Mouse (Mus musculus): Measurements from ENCODE around the gene Pus1.
A peak's percentile ranks its signal among the peaks of the same experiment; 100 is the strongest.
"Not testable (repeated sequence)": the region's sequence is repeated elsewhere in the genome, so short reads cannot be mapped to it uniquely, and the experiment has no call there.

Gene Pus1

GRCm38 (mm10) chr5:110781529-110782238 lies 1.2 kb upstream of the Pus1 start:
- DNase-seq (ENCODE audit: low read depth in 2 of 2, low spot score in 2 of 2), result no peak

DNA sequence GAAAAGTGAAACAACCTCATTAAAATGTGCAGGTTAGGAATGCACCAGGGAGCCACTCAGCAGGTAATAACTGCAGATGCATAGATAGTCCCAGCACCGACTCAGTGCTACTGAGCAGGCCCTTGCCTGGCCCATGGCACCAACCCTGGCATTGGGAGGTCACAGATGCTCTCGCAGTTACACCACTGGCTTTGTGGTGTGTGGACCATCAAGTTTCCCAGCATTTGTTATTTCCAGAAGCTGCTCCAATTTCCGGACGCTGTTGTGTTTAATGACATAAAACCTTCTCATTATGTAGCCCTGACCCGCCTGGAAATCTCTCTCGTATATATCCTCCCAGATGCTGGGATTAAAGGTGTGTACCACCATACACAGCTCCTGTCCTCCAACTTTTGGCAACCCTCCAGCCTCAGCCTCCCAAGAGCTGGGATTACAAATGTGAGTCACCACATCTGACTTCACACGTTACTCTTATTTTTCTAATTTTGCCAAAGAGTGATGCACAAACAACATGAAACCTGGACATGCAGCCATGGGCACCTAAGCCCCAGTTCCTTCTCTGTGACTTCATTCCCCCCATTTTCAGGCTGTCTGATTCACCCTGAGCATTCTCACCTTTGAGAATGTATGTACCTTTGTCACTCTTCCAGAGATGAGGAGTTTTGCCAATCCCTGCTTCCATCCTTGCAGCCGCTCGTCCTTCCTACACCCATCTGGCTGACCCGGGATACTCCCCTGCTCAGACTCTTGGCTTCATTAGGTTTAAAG lies 486 bp upstream of the Pus1 start:
- DNase-seq (ENCODE audit: low read depth in 2 of 2, low spot score in 2 of 2), result no peak

- no peak for DNase-seq (ENCODE audit: low read depth in 2 of 2, low spot score in 2 of 2)
Measured at GRCm38 (mm10) chr5:110779276-110779997, 1.0 kb downstream of the Pus1 start.

DNA sequence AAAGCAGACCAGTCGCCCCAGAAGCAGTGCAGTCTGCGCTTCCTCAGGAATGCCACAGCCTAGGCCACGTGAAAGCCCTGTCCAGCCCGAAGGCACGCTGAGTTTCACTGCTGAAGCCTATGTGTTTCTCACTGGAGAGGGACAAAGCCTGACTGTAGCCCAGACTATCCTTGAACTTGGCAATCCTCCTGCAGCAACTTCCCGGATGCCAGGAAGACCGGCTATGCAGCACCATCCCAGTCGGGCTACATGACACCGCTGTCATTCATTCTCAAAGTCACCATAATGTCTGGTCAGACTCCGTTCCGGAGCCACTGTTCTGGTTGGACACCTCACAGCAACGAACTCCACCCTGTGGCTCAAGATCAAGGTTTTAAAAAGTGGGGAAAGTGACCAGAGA lies 2.2 kb downstream of the Pus1 start:
- DNase-seq (ENCODE audit: low read depth in 2 of 2, low spot score in 2 of 2), result no peak

- no peak for DNase-seq (ENCODE audit: low read depth in 2 of 2, low spot score in 2 of 2)
Measured at GRCm38 (mm10) chr5:110776141-110776540, 4.3 kb downstream of the Pus1 start.

DNA sequence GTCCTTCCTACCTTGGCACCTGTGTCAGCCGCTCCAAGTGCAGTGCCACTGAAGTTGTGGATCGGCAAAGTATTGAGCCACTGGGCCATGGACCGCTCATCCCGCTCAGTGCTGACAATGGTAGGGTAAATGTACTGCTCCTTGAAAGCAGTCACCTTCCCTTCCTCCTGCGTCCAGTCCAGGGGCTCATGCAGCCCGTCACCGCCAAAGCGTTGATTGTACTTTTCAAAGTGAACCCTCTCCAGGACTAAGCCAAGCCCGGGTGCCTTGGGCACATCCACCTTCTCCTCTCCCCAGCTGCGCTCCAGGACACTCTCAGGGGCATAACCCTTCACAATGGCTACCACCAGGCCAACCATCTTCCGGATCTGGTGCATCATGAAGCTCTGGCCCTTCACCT lies 5.9 kb downstream of the Pus1 start:
- DNase-seq (ENCODE audit: low read depth in 2 of 2, low spot score in 2 of 2), result no peak

GRCm38 (mm10) chr5:110772945-110773344 lies 7.5 kb downstream of the Pus1 start:
- not testable (repeated sequence) for DNase-seq (ENCODE audit: low read depth in 2 of 2, low spot score in 2 of 2)

DNA sequence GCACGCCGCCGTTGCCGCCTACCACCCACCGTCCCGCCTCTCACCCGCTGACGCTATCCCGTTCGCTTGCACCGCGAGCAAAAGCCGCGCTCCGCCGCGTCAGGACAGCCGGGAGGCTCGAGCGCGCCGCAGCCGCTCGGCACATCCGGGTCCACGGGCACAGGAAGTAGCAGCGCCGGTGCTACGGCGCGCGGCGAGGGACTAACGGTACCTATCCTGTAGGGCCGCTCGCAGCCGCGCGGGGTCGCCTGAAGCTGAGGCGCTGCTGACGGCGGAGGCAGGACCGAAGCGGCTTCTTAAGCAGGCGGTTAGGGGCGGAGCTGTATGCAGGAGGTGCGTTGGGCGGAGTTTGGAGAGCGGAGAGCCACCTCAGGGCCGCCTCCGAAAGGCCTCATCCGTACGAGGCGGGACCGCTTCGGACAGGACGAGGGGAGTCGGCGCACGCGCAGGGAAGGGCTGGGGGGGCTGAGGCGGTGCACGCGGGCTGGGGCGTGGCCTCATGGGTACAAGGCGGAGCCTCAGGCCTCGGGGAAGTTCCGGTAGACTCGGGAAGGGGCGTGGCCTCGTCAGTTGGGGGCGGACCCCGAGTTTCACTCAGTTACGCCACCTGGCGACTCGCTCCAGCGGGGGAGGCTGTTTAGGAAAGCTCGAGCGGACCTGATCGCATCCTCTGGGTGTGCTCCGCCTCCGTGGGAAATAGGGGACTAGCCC lies 9.9 kb downstream of the Pus1 start, which contains the start of gene Ep400:
Gene Ep400 (minus strand): TSS at position 270 of the 711 bp plus-strand sequence.
- peak; percentile 100 for DNase-seq (ENCODE audit: low read depth in 2 of 2, low spot score in 2 of 2)

DNA sequence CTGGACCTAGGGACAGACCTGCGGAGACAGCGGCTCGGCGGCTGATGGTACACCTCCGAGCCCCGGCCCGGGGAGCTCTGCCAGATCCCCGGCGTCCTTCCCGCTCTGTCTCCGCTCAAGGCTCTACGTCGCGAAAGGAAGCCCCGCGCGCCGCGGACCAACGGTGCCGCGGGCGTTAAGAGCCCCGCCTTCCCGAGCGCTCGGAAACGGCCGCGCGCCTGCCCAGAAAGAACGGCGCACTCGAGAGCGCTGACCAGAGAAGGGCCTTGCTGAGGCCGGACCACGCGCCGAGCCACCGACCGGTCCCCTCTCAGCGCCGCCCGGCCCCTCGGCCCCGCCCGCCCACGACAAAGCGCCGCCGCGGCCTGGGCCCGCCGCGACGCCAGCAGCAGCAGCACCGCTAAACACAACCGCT lies 10.4 kb downstream of the Pus1 start:
- DNase-seq (ENCODE audit: low read depth in 2 of 2, low spot score in 2 of 2), result peak in 1 of 2 experiments; percentile 36

DNA sequence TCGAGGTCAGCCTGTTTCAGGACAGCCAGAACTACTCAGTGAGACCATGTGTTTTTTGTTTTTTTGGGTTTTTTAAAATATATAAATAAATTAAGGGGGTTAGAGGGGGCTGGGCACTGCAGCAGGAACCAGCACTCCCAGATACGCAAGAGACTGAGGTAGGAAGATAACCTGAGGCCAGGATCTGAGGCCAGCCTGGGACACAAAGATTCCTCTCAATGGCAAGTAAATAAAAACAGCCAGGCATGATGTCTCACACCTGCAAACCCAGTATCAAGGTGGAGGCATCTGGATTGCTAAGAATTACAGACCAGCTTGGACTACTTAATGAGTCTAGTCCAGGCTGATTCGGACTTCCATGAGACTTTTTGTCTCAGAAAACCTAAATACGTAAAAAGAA lies 11.2 kb downstream of the Pus1 start:
- no peak for DNase-seq (ENCODE audit: low read depth in 2 of 2, low spot score in 2 of 2)

- no peak for DNase-seq (ENCODE audit: low read depth in 2 of 2, low spot score in 2 of 2)
Measured at GRCm38 (mm10) chr5:110763890-110764289, 16.6 kb downstream of the Pus1 start.

GRCm38 (mm10) chr5:110745021-110745420 lies 35.4 kb downstream of the Pus1 start:
- DNase-seq (ENCODE audit: low read depth in 2 of 2, low spot score in 2 of 2), result no peak

- no peak for DNase-seq (ENCODE audit: low read depth in 2 of 2, low spot score in 2 of 2)
Measured at GRCm38 (mm10) chr5:110739496-110740275, 40.8 kb downstream of the Pus1 start.

DNA sequence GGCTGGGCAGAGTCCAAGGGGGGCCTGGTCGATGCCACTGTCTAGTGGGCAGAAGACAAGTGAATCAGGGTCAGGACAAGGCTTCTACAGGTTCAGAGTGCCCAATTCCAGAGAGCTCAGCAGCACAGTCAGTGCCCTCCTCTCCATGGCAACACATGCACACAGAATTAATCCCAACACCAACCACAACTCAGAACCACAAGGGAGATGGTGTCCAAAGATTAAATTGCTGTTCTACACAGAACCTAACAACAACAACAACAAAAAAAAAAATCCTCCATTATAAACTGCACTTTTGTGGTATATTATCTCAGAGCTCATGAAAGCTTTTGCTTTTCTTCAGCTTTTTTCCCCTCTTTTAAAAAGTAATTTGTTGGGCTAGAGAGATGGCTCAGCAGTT lies 44.9 kb downstream of the Pus1 start:
- no peak for DNase-seq (ENCODE audit: low read depth in 2 of 2, low spot score in 2 of 2)

DNA sequence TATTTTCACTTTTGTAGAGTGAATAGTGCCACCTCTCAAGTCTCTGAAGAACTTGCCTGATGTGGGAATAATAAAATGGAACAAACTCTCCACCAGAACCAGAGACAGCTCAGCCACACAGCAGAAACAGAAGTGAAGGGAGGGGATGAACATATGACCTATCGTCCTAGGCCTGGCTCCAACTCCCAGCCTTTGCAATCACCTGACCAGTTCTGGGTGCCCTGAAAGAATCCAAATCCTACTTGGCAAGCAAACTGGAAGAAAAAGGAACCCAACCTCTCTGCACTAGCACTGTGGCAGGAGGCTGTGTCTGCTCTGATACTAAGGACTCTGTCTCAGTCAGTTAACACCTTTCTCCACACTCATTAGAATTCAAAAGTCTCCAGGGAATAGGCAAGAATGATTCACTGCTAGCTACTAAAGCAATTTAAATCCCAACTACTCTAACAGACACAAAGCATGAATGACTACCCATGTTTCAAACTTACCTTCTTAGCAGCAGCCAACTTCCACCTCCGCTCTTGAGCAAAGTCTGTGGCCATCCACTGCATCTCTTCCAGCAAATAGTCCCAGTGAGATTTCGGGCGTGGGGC lies 47.1 kb downstream of the Pus1 start:
- DNase-seq (ENCODE audit: low read depth in 2 of 2, low spot score in 2 of 2), result no peak

DNA sequence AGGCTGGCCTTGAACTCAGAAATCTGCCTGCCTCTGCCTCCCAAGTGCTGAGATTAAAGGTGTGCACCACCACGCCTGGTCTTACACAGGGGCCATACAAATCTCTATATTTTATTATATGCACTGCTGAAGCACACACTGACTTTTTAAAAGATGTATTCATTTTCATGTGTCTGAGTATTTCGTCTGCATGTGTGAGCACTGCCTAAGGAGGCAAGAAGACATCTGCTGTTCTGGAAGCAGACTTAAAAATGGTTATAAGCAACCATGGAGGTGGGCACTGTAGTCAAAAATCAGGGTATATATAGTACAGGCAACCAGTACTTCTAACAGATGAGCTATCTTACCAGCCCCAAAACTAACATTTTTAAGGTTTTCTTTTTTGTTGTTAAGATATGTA lies 49.2 kb downstream of the Pus1 start:
- no peak for DNase-seq (ENCODE audit: low read depth in 2 of 2, low spot score in 2 of 2)

GRCm38 (mm10) chr5:110727850-110728249 lies 52.6 kb downstream of the Pus1 start:
- DNase-seq (ENCODE audit: low read depth in 2 of 2, low spot score in 2 of 2), result no peak

Measured in CD8-positive naive resting alpha-beta T cell, adult 2 months (primary cell).